ENCODE assay signal across 9 mouse cellular contexts in the genomic region with DNA sequence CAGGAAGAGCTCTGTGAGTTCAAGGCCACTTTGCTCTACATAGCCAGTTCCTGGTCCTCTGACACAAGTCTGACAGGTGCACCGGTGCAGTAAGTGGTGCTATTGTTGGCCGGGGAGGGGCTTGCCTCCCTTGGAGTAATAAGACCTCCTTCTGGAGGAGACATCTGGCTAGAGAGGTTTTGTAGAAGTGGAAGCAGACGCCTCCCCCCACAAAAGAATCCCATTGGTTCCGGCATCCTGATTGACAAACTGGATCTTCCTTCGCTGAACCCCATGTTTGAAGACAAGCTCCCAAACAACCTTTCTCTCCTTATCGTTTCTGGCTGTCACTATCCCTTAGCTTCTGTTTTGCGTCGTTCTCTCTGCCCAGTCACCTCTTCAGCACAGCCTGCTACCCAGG. TPM values are rescaled to one million over a fixed set of nuclear protein-coding genes. Genes with fewer than 3 reads are reported as not detected.
A peak's percentile ranks its signal among the peaks of the same experiment; 100 is the strongest.
DNase-seq lines count a peak whose midpoint lies in the region; ATAC-seq and TF ChIP-seq lines count a peak whose summit lies in the region.
"Had no signal": no experiment of that assay in that cellular context is flagged by ENCODE, and none has a peak within 500 bp of the region (broad histone marks: within the 10 kb centered on the region; RNA-seq: fewer than 3 reads in every experiment).

No protein-coding gene starts in this region.

- H3K4me2 ChIP-seq in limb, embryonic 14.5 days (replicated peaks; ENCODE audit: low read depth, low read length, severe bottlenecking): no peak overlapping the region
- H3K4me2 ChIP-seq in liver, postnatal 0 days (ENCODE audit: low read depth, low read length): no peak overlapping the region

- WGBS in limb, embryonic 14.5 days: 13% methylated on average over 8 of the region's 8 CpGs
- WGBS in liver, postnatal 0 days (ENCODE audit: insufficient replicate concordance): 20% methylated on average over 8 of the region's 8 CpGs

- ATAC-seq in limb, embryonic 14.5 days (ENCODE audit: low FRiP score, low read depth): no peak
- ATAC-seq in liver, postnatal 0 days: no peak

- no peak overlapping the region; the same call in 1 of the 2 replicates for H3K4me3 ChIP-seq in layer of hippocampus, adult 2 months
- 0 out of 2 replicates have a peak overlapping the region, but pooled peaks have one; percentile 85 for H3K4me3 ChIP-seq in limb, embryonic 14.5 days (replicated peaks; ENCODE audit: low read length)
- no peak overlapping the region for H3K4me3 ChIP-seq in liver, postnatal 0 days (ENCODE audit: low read depth, low read length)

- no peak for TF ChIP-seq POLR2A in limb, embryonic 14.5 days (IDR thresholded peaks at IDR 0.05; ENCODE audit: borderline replicate concordance, extremely low read depth, insufficient read depth, insufficient read length)

- H3K9ac ChIP-seq in limb, embryonic 14.5 days (ENCODE audit: low read depth, low read length, severe bottlenecking): no peak overlapping the region
- H3K9ac ChIP-seq in liver, postnatal 0 days (replicated peaks): no peak overlapping the region

- H3K27me3 ChIP-seq in limb, embryonic 14.5 days (ENCODE audit: control insufficient read depth, insufficient read depth, low read length): peaks cover 9% of the 10 kb centered on the region; the same call in 1 of the 2 replicates
- peaks cover 70% of the 10 kb centered on the region for H3K27me3 ChIP-seq in liver, postnatal 0 days (ENCODE audit: insufficient read depth, low read length)

- H3K36me3 ChIP-seq in limb, embryonic 14.5 days (ENCODE audit: control insufficient read depth, insufficient read depth, low read length): peaks cover 7% of the 10 kb centered on the region; the same call in 1 of the 2 replicates
- no peaks in the 10 kb centered on the region for H3K36me3 ChIP-seq in liver, postnatal 0 days (replicated peaks; ENCODE audit: insufficient read depth, low read length)

- peaks cover 26% of the 10 kb centered on the region for H3K4me1 ChIP-seq in limb, embryonic 14.5 days (ENCODE audit: control insufficient read depth, insufficient read depth, low read length)
- H3K4me1 ChIP-seq in liver, postnatal 0 days (ENCODE audit: insufficient read depth): peaks cover 4% of the 10 kb centered on the region; the same call in 1 of the 2 replicates

- peak in 1 of 2 experiments; percentile 47 for DNase-seq in layer of hippocampus, adult 2 months (ENCODE audit: low spot score in 2 of 2)
- DNase-seq in layer of hippocampus, postnatal 10 days (ENCODE audit: low spot score in 2 of 2): no peak
- DNase-seq in ZHBTc4 (ENCODE audit: low read depth, low spot score): peak; percentile 41
- peak; percentile 68 for DNase-seq in cerebellum, adult 9-11 months
- no peak for DNase-seq in limb, embryonic 14.5 days (ENCODE audit: low spot score)
- DNase-seq in urinary bladder, postnatal 4 days (ENCODE audit: low spot score in 2 of 2): no peak
- DNase-seq in liver, postnatal 0 days: no peak
- no peak for DNase-seq in spleen, adult 18-20 months
- DNase-seq: lung, adult 18-20 months had no signal

- no peak for TF ChIP-seq CTCF in layer of hippocampus, adult 2 months (conservative IDR thresholded peaks at IDR 0.05)
- TF ChIP-seq CTCF in liver, postnatal 0 days (IDR thresholded peaks at IDR 0.05; ENCODE audit: low read depth): no peak

- H3K27ac ChIP-seq in layer of hippocampus, adult 2 months: peak overlapping the region; percentile 97
- H3K27ac ChIP-seq in limb, embryonic 14.5 days (replicated peaks; ENCODE audit: low read depth, low read length): no peak overlapping the region
- no peak overlapping the region for H3K27ac ChIP-seq in liver, postnatal 0 days (ENCODE audit: low read depth)

- no peak for TF ChIP-seq EP300 in liver, postnatal 0 days (IDR thresholded peaks at IDR 0.05; ENCODE audit: low read depth)

- H3K9me3 ChIP-seq in limb, embryonic 14.5 days (ENCODE audit: control insufficient read depth, low read length): no peaks in the 10 kb centered on the region
- H3K9me3 ChIP-seq in liver, postnatal 0 days (ENCODE audit: low read length): no peaks in the 10 kb centered on the region

RNA-seq across cellular contexts. Expression of gene Fam171a2, which starts 0.8 kb away (rescaled TPM):
- 100 to 1,000 TPM in 1 of 2 experiments, 10 to 100 TPM in 1; 92.5 to 102 TPM for total RNA-seq in layer of hippocampus, adult 2 months (2021)
- 100 to 1,000 TPM; 115 TPM for total RNA-seq in layer of hippocampus, postnatal 10 days (2021)
- 56.8 and 85.1 TPM in 2 replicates for polyA plus RNA-seq in limb, embryonic 14.5 days (2012; rRNA removed)
- polyA plus RNA-seq in limb, embryonic 14.5 days (2014; fragmentation: Nextera tagmentation; extraction: Ambion mirVana): 8.9 and 10.0 TPM in 2 replicates
- polyA plus RNA-seq in liver, postnatal 0 days (2015; fragmentation: Nextera tagmentation; extraction: Ambion mirVana): 0.23 and 0.72 TPM in 2 replicates

RNA-seq across cellular contexts. Expression of gene Grn, which starts 18.2 kb away (rescaled TPM):
- 10 to 100 TPM; 60.6 to 66.4 TPM for total RNA-seq in layer of hippocampus, adult 2 months (2021)
- 10 to 100 TPM; 81.8 to 83.7 TPM for total RNA-seq in layer of hippocampus, postnatal 10 days (2021)
- polyA plus RNA-seq in limb, embryonic 14.5 days (2012; rRNA removed): 120 and 135 TPM in 2 replicates
- 118 and 133 TPM in 2 replicates for polyA plus RNA-seq in limb, embryonic 14.5 days (2014; fragmentation: Nextera tagmentation; extraction: Ambion mirVana)
- 156 and 161 TPM in 2 replicates for polyA plus RNA-seq in liver, postnatal 0 days (2015; fragmentation: Nextera tagmentation; extraction: Ambion mirVana)

RNA-seq across cellular contexts. Expression of gene Itga2b, which starts 21.6 kb away (rescaled TPM):
- total RNA-seq in layer of hippocampus, adult 2 months (2021): 1 to 10 TPM; 2.3 to 3.5 TPM
- total RNA-seq in layer of hippocampus, postnatal 10 days (2021): 1 to 10 TPM; 3.6 to 3.7 TPM
- 7.0 and 7.3 TPM in 2 replicates for polyA plus RNA-seq in limb, embryonic 14.5 days (2012; rRNA removed)
- polyA plus RNA-seq in limb, embryonic 14.5 days (2014; fragmentation: Nextera tagmentation; extraction: Ambion mirVana): 3.5 and 5.0 TPM in 2 replicates
- polyA plus RNA-seq in liver, postnatal 0 days (2015; fragmentation: Nextera tagmentation; extraction: Ambion mirVana): 41.0 and 44.8 TPM in 2 replicates

RNA-seq across cellular contexts. Expression of gene Slc25a39, which starts 40.6 kb away (rescaled TPM):
- 10 to 100 TPM; 62.5 to 62.6 TPM for total RNA-seq in layer of hippocampus, adult 2 months (2021)
- 10 to 100 TPM; 74.8 to 80.1 TPM for total RNA-seq in layer of hippocampus, postnatal 10 days (2021)
- polyA plus RNA-seq in limb, embryonic 14.5 days (2012; rRNA removed): 120 and 181 TPM in 2 replicates
- polyA plus RNA-seq in limb, embryonic 14.5 days (2014; fragmentation: Nextera tagmentation; extraction: Ambion mirVana): 179 and 195 TPM in 2 replicates
- polyA plus RNA-seq in liver, postnatal 0 days (2015; fragmentation: Nextera tagmentation; extraction: Ambion mirVana): 510 and 522 TPM in 2 replicates

RNA-seq across cellular contexts. Expression of gene Rundc3a, which starts 55.1 kb away (rescaled TPM):
- total RNA-seq in layer of hippocampus, adult 2 months (2021): 100 to 1,000 TPM; 482 to 488 TPM
- 100 to 1,000 TPM; 356 to 431 TPM for total RNA-seq in layer of hippocampus, postnatal 10 days (2021)
- 2.9 and 3.2 TPM in 2 replicates for polyA plus RNA-seq in limb, embryonic 14.5 days (2012; rRNA removed)
- 1.0 and 1.1 TPM in 2 replicates for polyA plus RNA-seq in limb, embryonic 14.5 days (2014; fragmentation: Nextera tagmentation; extraction: Ambion mirVana)
- 1.8 and 2.4 TPM in 2 replicates for polyA plus RNA-seq in liver, postnatal 0 days (2015; fragmentation: Nextera tagmentation; extraction: Ambion mirVana)

Comparison
In these comparisons a context has a peak if more than half of its experiments do, and no peak if none do; other contexts are left out.
1. DNase-seq: peak in ZHBTc4 (single experiment) and cerebellum, adult 9-11 months (single experiment); none in layer of hippocampus, postnatal 10 days (0 of 2), limb, embryonic 14.5 days (single experiment), urinary bladder, postnatal 4 days (0 of 2), liver, postnatal 0 days (single experiment) and spleen, adult 18-20 months (0 of 2).